Mouse (Mus musculus) G1E (cell line): ENCODE results near the gene Ccpg1os.

ENCODE experiments used
- CTCF ChIP-seq: IDR thresholded peaks from 2 replicates; pipeline ENCODE4 v1.5.1; 2012; ENCODE audit warnings: low read depth, low read length, inconsistent platforms, mixed read lengths
- GATA1 ChIP-seq: IDR thresholded peaks from 2 replicates; pipeline ENCODE4 v1.6.1; 2012; ENCODE audit warnings: borderline replicate concordance, low read length, inconsistent platforms, mixed read lengths
- GATA2 ChIP-seq: IDR thresholded peaks from 2 replicates; pipeline ENCODE4 v1.6.1; 2012; ENCODE audit warnings: low read depth, low read length, inconsistent platforms, borderline replicate concordance
- POLR2AphosphoS5 ChIP-seq: IDR thresholded peaks from 2 replicates; pipeline ENCODE4 v1.6.1; 2012; ENCODE audit warnings: low read depth, low read length, inconsistent platforms; ENCODE audit not compliant: insufficient replicate concordance
- TAL1 ChIP-seq: conservative IDR thresholded peaks from 2 replicates; pipeline ENCODE4 v1.6.1; 2012; ENCODE audit warnings: low read depth, low read length, inconsistent platforms, mixed read lengths

GRCm38 (mm10) chr9:72961959-72962358, 23.2 kb downstream of the Ccpg1os start:
- TF ChIP-seq GATA1, result no peak
- no peak for TF ChIP-seq CTCF
- TF ChIP-seq POLR2AphosphoS5, result no peak
- no peak for TF ChIP-seq GATA2
- TF ChIP-seq TAL1, result no peak
